Mouse (Mus musculus) liver, embryonic 14.5 days (tissue): ENCODE measurements at regions not wholly inside any gene's neighbourhood (a gene's known extent, or its start where the extent isn't known, plus 50 kb on each side); places are given as distances from the start of the nearest gene placed in this dataset.

Experiments
- CTCF ChIP-seq: IDR thresholded peaks from 2 replicates; pipeline ENCODE4 v1.5.1; 2016; ENCODE audit warnings: antibody characterized with exemption, low read depth, control low read depth
- EP300 ChIP-seq: IDR thresholded peaks from 2 replicates; pipeline ENCODE4 v1.6.1; 2016; ENCODE audit warnings: antibody characterized with exemption, low read depth

- TF ChIP-seq EP300 = no peak
- no peak for TF ChIP-seq CTCF
These were observed 75.3 kb upstream of the Adcy1 start for GRCm38 (mm10) chr11:6987995-6988394.
